Mouse (Mus musculus) forebrain, embryonic 15.5 days (tissue): ENCODE data around the gene Cd1d1. TPM values are rescaled to one million over a fixed set of nuclear protein-coding genes. Genes with fewer than 3 reads are reported as not detected.

Source experiments
- ATAC-seq: fragments of 200-750 bp; cut with Nextera tagmentation; replicated peaks from 2 replicates; pipeline ENCODE4 v1.8.0; 2017; ENCODE audit warnings: mild to moderate bottlenecking, moderate TSS enrichment, moderate library complexity
- H3K27ac ChIP-seq: fragments of 300-500 bp; sonication (generic); replicated peaks from 2 replicates; pipeline ENCODE4 v1.5.1; 2015; ENCODE audit warnings: mild to moderate bottlenecking, inconsistent platforms
- H3K27me3 ChIP-seq: fragments of 300-500 bp; sonication (generic); 2 replicates; pipeline ENCODE4 v1.6.1; 2015; ENCODE audit warnings: inconsistent platforms
- H3K36me3 ChIP-seq: fragments of 300-500 bp; sonication (generic); 2 replicates; pipeline ENCODE4 v1.6.1; 2015; ENCODE audit warnings: mild to moderate bottlenecking, inconsistent platforms
- H3K4me1 ChIP-seq: fragments of 300-500 bp; sonication (generic); 2 replicates; pipeline ENCODE4 v1.6.1; 2015; ENCODE audit warnings: inconsistent platforms
- H3K4me2 ChIP-seq: fragments of 300-500 bp; sonication (generic); replicated peaks from 2 replicates; pipeline ENCODE4 v1.6.1; 2015; ENCODE audit warnings: mild to moderate bottlenecking, inconsistent platforms
- H3K4me3 ChIP-seq: fragments of 300-500 bp; sonication (generic); 2 replicates; pipeline ENCODE4 v1.5.1; 2015; ENCODE audit warnings: mild to moderate bottlenecking, inconsistent platforms
- H3K9ac ChIP-seq: fragments of 300-500 bp; sonication (generic); replicated peaks from 2 replicates; pipeline ENCODE4 v1.6.1; 2015; ENCODE audit warnings: mild to moderate bottlenecking, inconsistent platforms
- H3K9me3 ChIP-seq: fragments of 300-500 bp; sonication (generic); 2 replicates; pipeline ENCODE4 v1.6.1; 2016; ENCODE audit warnings: inconsistent platforms
- WGBS: fragments of 180-500 bp; shearing (Covaris S2); methylation state at CpG from one replicate; pipeline ENCODE4 v1.1.7; 2015; ENCODE audit warnings: mixed read lengths; 5-methylcytosine and 5-hydroxymethylcytosine counted together
- polyA plus RNA-seq: library from polyadenylated mRNA; unstranded; fragments of >200 nt; fragmentation: Nextera tagmentation; extraction: Ambion mirVana; gene quantifications from 2 replicates; pipeline ENCODE4 v1.2.1, GENCODE M21; 2015

The Cd1d1 gene
- polyA plus RNA-seq, 1 experiment from 2014 or later = 84.0 TPM

GRCm38 (mm10) chr3:86960656-86961394 lies 38.4 kb downstream of the Cd1d1 start:
- Histone ChIP-seq H3K27me3 (no peaks in the 10 kb centered on the region), H3K9me3 (no peaks in the 10 kb centered on the region), H3K4me1 (no peaks in the 10 kb centered on the region), H3K27ac (no peak overlapping the region), H3K36me3 (no peaks in the 10 kb centered on the region), H3K9ac (no peak overlapping the region), H3K4me2 (no peak overlapping the region), H3K4me3 (no peak overlapping the region)
- 89% methylated on average over 17 of the region's 17 CpGs for WGBS
- ATAC-seq = no peak

GRCm38 (mm10) chr3:86959088-86959487 lies 40.2 kb downstream of the Cd1d1 start:
- H3K9ac ChIP-seq = no peak overlapping the region
- no peaks in the 10 kb centered on the region for H3K27me3 ChIP-seq
- no peaks in the 10 kb centered on the region for H3K9me3 ChIP-seq
- no peaks in the 10 kb centered on the region for H3K4me1 ChIP-seq
- H3K27ac ChIP-seq = no peak overlapping the region
- no peaks in the 10 kb centered on the region for H3K36me3 ChIP-seq
- H3K4me2 ChIP-seq = no peak overlapping the region
- 93% methylated on average over 7 of the region's 7 CpGs for WGBS
- no peak for ATAC-seq
- H3K4me3 ChIP-seq = no peak overlapping the region

GRCm38 (mm10) chr3:86955376-86955775 lies 43.9 kb downstream of the Cd1d1 start:
- 46% methylated on average over 4 of the region's 4 CpGs for WGBS
- no peaks in the 10 kb centered on the region for H3K27me3 ChIP-seq
- no peaks in the 10 kb centered on the region for H3K4me1 ChIP-seq
- no peak overlapping the region for H3K9ac ChIP-seq
- H3K4me3 ChIP-seq = no peak overlapping the region
- no peak overlapping the region for H3K27ac ChIP-seq
- H3K36me3 ChIP-seq = no peaks in the 10 kb centered on the region
- no peak for ATAC-seq
- H3K9me3 ChIP-seq = no peaks in the 10 kb centered on the region
- no peak overlapping the region for H3K4me2 ChIP-seq

GRCm38 (mm10) chr3:86954521-86954920 lies 44.7 kb downstream of the Cd1d1 start:
- Histone ChIP-seq H3K9me3 (no peaks in the 10 kb centered on the region), H3K27me3 (no peaks in the 10 kb centered on the region), H3K4me1 (no peaks in the 10 kb centered on the region), H3K9ac (no peak overlapping the region), H3K4me3 (no peak overlapping the region), H3K4me2 (no peak overlapping the region), H3K36me3 (no peaks in the 10 kb centered on the region), H3K27ac (no peak overlapping the region)
- 62% methylated on average over 1 of the region's 1 CpGs for WGBS
- no peak for ATAC-seq

GRCm38 (mm10) chr3:86953819-86954218 lies 45.4 kb downstream of the Cd1d1 start:
- Histone ChIP-seq H3K27me3 (no peaks in the 10 kb centered on the region), H3K9me3 (no peaks in the 10 kb centered on the region), H3K27ac (no peak overlapping the region), H3K4me1 (no peaks in the 10 kb centered on the region), H3K4me3 (no peak overlapping the region), H3K36me3 (no peaks in the 10 kb centered on the region), H3K9ac (no peak overlapping the region), H3K4me2 (no peak overlapping the region)
- WGBS = 86% methylated on average over 4 of the region's 4 CpGs
- ATAC-seq = no peak

GRCm38 (mm10) chr3:86950652-86951051 lies 48.6 kb downstream of the Cd1d1 start:
- no peaks in the 10 kb centered on the region for H3K27me3 ChIP-seq
- no peak for ATAC-seq

More at GRCm38 (mm10) chr3:86950652-86951051, 48.6 kb downstream of the Cd1d1 start:
- Histone ChIP-seq H3K9me3 (no peaks in the 10 kb centered on the region), H3K27ac (no peak overlapping the region), H3K36me3 (no peaks in the 10 kb centered on the region), H3K9ac (no peak overlapping the region), H3K4me3 (no peak overlapping the region), H3K4me1 (no peaks in the 10 kb centered on the region), H3K4me2 (no peak overlapping the region)
- WGBS = 34% methylated on average over 2 of the region's 2 CpGs

Other genes with a start within 250 kb of the Cd1d1 start
- gene Dclk2, start 78.6 kb downstream of the Cd1d1 start, polyA plus RNA-seq = 99.9 and 106 TPM in 2 replicates
- gene Kirrel, start 175.3 kb upstream of the Cd1d1 start, polyA plus RNA-seq = 5.0 and 5.7 TPM in 2 replicates